Mouse (Mus musculus) spleen, adult 2 months (tissue): ENCODE measurements around the gene Fam160a1.

Source experiments
- CTCF ChIP-seq: fragments of 200-500 bp; IDR thresholded peaks from 2 replicates; pipeline ENCODE4 v1.5.1; 2011; ENCODE audit warnings: mild to moderate bottlenecking, inconsistent platforms; ENCODE audit not compliant: insufficient read depth, insufficient read length, insufficient replicate concordance; ENCODE audit errors: extremely low read depth
- POLR2A ChIP-seq: fragments of 200-500 bp; IDR thresholded peaks from 2 replicates; pipeline ENCODE4 v1.6.1; 2011; ENCODE audit warnings: low read depth, low read length, inconsistent platforms

DNA sequence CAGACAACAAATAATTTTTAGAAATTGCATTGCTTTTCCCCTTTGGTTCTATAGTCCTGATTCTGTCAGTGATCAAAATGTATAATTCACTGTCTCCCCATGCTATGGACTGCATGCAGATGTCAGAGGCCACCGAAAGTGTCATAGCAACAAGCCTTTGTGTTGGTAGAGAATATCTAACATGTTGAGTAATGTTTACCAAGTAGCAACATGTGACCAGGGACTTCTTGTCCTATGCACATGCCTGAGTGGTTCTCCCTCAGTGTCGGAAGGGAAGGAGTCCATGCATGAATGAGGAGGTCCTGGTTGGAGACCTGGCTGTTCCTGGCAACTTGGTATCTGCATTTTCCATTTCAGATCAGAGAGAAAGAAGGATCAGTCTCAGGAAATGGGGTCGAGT lies 150.9 kb downstream of the Fam160a1 start:
- TF ChIP-seq CTCF (no peak), POLR2A (no peak)
